Mouse (Mus musculus): ENCODE results near the gene Peg3.

The Peg3 gene

DNA sequence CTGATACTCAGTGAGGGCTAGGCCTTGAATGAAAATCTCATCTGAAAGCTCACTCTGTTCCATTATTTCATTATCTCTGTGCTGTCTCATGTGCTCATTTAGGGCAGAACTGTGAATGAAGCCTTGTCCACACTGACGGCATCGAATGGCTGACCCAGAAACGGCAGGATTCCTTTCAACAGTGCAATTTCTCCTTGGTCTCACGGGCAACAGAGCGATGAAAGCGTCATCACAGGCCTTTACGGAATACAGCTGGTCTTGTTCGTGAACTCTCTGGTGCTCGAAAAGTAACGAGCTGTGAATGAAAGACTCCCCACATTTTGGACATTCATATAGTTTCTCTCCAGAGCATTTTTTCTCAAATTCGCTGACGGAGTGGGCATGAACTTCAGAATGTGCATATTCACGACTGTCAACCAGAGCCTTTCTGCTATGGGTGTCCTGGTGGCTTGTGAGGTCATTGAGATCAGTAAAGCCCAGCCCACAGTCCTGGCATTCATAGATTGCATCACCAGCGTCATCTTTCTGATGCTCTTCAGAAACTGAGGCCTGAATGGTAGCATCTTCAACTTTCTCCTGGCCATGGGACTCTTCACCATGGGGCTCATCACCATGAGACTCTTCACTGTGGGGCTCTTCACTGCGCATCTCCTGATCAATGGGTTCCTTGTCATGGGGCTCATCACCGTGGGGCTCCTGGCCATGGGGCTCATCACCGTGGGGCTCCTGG lies 21.6 kb downstream of the Peg3 start:
- no peak for DNase-seq

DNA sequence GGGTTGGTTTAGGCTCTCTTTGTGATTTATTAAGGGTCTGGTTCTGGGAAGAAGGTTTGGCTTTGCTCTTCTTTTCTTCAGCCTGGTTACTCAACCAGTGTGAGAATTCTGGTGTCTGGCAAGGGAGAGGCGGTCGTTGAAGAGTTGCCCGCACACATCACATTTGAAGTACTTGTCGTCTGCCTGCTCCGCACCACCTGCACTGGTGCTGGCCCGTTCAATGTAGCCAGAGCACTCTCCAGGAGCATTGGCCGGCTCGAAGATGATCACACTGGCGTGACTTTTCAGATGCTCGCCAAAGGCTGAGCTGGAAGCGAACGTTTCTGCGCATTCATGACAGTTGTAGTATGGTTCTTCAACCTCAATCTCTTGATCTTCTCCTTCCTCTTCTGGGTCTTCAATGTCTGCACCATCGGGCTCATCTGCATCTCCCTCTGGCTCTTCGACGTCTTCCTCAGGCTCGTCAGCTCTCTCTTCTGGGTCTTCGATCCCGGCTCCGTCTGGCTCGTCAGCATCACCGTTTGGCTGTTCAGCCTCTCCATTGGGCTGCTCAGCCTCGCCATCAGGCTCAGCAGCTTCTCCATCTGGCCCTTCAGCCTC lies 22.7 kb downstream of the Peg3 start:
- DNase-seq, result no peak

DNA sequence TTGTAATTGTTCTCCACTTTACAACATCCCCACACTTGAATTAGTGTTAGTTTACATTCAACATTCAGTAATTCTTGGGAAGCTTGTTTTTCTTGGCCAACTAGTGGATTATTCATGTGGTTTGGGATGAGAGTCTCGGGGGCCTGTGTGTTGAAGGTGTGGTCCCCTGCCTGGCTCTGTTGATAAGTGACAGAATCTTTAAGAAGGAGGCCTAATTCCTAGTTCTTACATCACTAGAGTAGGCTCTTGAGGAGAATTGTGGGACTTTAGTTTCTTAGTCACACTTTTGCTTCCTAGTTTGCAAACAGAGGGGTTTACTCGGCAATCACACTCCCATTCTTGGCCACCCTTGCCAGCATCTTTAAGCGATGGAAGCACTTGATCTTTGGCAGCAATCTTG lies 31.0 kb downstream of the Peg3 start:
- no peak for DNase-seq

DNA sequence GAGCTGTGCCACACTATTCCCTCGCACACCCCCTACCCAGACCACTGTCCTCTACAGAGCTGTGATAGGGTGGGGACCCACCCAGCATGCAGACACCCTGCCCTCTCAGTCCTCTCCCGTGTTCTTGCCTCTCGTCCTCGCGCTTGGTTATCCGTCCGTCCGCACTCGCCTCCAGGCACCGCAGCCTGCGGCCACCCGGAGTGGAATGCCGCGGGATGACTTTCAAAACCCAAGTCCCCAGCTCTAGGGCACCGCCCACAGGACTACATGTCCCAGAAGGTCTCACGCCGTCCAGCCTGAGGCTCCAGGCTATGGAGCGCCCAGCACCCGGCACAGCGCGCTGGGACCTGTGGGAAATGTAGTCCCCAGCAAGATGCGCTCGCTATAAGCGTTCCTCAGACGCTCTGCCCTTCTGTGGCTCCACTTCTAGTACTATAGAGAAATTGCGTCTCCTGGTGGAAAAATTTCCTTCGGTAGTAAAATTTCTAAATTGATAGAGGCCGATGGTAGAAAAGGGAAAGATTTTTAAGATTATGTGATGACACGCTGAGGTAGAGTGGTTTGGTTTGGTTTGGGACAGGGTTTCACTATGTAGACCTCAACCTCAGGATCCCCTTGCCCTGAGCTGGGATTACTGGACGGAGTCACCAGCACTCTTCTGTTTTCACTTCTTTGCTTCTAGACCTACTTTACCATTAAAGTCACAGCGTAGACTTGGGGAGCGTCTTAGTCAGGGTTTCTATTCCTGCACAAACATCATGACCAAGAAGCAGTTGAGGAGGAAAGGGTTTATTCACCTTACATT lies 33.8 kb downstream of the Peg3 start, which contains the start of gene Zim1:
Zim1 (minus strand) TSS at position 210 of the 805 bp plus-strand sequence.
- DNase-seq, result no peak

DNA sequence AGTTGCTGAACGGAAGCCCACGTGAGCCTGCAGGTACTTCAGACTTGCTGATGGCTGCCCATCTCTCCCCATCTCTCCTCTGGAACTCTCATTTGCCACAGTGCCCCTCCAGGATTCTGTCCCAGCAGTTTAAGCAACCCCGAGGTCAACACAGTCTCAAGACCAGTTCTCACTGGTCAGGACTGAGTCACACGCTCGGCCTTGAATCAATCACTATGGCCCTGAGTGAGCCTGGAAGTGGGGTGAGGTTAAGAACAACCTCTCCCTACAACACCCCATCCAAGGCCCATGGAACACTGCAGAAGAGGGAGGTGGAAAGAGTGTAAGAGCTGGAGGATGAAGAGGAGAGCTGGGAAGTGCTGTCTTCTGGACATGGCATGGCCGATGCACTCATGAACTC lies 44.7 kb downstream of the Peg3 start:
- DNase-seq, result no peak

DNA sequence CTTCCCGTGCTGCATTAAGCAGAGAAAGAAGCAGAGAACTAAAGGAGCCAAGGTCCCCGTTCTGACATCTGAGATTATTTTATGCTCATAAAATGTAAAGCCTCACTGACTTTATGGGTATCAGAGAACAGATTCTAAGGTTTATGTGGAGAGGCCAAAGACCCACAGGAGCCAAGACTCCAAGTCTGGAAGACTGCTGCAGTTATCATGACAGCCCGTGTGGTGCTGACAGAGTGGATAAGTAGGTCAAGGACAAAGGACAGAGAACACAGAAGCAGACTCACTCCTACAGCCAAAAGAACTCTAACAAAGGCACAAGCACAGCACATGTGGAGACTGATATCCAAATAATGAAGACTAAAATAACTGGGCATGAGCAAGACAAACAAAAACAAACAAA lies 63.5 kb downstream of the Peg3 start:
- DNase-seq, result no peak

DNA sequence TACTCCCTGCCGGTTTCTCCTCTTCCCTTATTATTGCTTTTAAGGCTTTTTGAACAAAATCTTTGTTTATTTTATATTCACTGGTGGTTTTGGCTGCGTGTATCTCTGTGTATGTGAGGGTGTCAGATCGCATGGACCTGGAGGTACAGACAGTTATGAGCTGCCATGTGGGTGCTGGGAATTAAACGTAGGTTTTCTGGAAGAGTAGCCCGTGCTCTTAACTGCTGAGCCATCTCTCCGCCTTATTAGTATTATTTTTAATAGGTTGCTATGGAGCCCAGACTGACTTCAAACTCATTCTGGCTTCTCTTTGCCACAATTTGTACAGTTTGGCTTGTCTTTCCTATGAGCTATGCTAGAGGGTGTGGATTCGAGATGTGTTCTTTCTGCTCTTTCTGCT lies 66.8 kb downstream of the Peg3 start:
- DNase-seq, result no peak

DNA sequence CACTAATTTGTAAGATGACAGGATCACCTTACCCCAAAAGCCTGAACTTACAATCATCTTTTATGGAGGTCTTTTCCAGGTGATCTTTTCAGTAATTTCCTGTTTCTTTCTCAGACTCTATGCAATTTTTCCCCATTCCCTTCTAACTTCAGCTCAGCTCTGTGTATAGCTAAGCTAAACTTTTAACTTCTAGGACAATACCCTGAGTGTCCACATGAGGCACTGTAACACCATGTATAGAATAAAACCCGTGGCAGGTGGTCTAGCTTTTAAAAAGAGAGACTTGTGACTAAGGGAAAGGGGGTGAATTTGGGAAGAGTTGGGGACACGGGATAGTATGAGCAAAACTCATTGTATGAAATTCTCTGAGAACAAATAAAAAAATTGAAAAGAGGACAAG lies 70.6 kb downstream of the Peg3 start:
- DNase-seq, result no peak

DNA sequence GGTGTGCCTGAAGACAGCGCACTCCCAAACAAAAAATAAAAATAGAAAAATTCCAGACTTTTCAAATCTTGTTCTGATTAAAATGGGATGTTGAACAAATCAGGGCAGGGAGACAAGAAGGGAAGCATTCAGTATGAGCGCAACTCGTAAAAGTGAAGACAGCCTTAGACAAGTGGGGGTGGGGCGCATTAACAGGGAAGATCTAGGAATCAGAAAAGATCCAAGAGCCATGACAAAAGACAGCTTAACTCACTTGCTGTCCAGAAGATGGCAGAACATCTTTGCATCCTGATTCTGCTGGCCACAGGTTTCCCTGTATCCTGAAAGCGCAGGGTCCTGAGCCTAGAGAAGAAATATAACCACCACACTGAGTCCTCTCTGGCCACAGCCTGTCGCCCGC lies 71.6 kb downstream of the Peg3 start:
- DNase-seq, result no peak
